Mouse (Mus musculus): ENCODE results near the gene Syngap1.

DNA sequence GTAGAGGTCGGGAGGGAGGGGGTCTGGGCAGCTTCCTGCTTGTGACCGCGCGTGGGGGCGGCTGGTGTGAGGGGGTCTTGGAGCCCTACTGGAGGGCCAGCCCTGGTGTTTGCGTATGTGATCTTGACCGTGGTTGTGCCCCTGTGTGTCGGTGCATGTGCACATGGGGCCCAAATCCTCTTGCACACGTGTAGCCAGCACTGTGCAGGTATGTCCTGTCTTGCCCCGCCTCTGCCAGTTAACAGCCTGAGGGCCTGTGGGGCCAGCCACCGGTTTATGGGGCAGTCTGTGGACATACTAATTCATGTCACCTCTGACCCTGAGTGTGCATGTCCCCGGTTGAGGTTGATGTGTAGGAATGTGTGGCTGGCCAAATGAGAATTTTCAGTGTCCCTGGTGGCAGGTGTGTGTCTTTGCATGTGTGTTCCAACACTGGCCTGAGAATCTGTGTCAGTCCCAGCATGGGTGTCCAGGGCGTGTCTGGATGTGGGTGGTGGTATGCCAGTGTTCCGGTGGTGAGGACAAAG, 8.1 kb downstream of the Syngap1 start:
- TF ChIP-seq USF1 (IDR thresholded peaks at IDR 0.05; ENCODE audit: low read depth) (no peak), CTCF (IDR thresholded peaks at IDR 0.05; ENCODE audit: control insufficient read depth, insufficient read depth, insufficient read length) (no peak), FOSL1 (IDR thresholded peaks at IDR 0.05; ENCODE audit: insufficient read depth, low read length, poor library complexity, severe bottlenecking) (no peak), CEBPB (IDR thresholded peaks at IDR 0.05; ENCODE audit: low read depth) (no peak), MAX (IDR thresholded peaks at IDR 0.05) (no peak)
